8 mouse cellular contexts compared by ENCODE assay signal in genomic region chr8:72135446-72136301, GRCm38 (mm10). TPM values are rescaled to one million over a fixed set of nuclear protein-coding genes. Genes with fewer than 3 reads are reported as not detected.
A peak's percentile ranks its signal among the peaks of the same experiment; 100 is the strongest.
DNase-seq lines count a peak whose midpoint lies in the region; ATAC-seq lines count a peak whose summit lies in the region.

No protein-coding gene starts in this region.

- H3K4me3 ChIP-seq in lung, embryonic 15.5 days, result peak overlapping the region; percentile 86

- H3K9ac ChIP-seq in lung, embryonic 15.5 days, result peak overlapping the region; percentile 99

- H3K27me3 ChIP-seq in lung, embryonic 15.5 days, result no peaks in the 10 kb centered on the region

- peak overlapping the region; percentile 70 for H3K4me2 ChIP-seq in lung, embryonic 15.5 days

- peaks cover 34% of the 10 kb centered on the region for H3K4me1 ChIP-seq in lung, embryonic 15.5 days

- intact Hi-C loops in left cerebral cortex, postnatal 4 days (cut with DNase I), result no loop called here
- intact Hi-C loops in left cerebral cortex, postnatal 36 days (cut with DNase I), result no loop called here

- WGBS in lung, embryonic 15.5 days, result under 1% methylated on average over 44 of the region's 62 CpGs

- 0 out of 2 replicates have a peak, but pooled peaks have one; percentile 10 for ATAC-seq in common myeloid progenitor, adult 5-6 weeks (replicated peaks; ENCODE audit: low read depth, poor library complexity, severe bottlenecking)
- ATAC-seq in lung, embryonic 15.5 days (ENCODE audit: borderline replicate concordance, extremely low read depth, low FRiP score, low TSS enrichment), result peak; percentile 53
- ATAC-seq in neutrophil, adult 5-6 weeks (ENCODE audit: extremely low read depth, insufficient number of reproducible peaks, low FRiP score, poor library complexity, severe bottlenecking), result peak; percentile 29; the same call in 1 of the 2 replicates

- peak; percentile 61 for DNase-seq in left cerebral cortex, postnatal 4 days
- no peak for DNase-seq in left cerebral cortex, postnatal 36 days (ENCODE audit: low spot score in 2 of 2)
- peak; percentile 64 to 75 for DNase-seq in heart, adult 18-20 months
- peak; percentile 58 for DNase-seq in kidney, adult 18-20 months
- peak; percentile 45 for DNase-seq in urinary bladder, postnatal 14 days (ENCODE audit: low spot score)

- H3K36me3 ChIP-seq in lung, embryonic 15.5 days, result peaks cover 30% of the 10 kb centered on the region

- peak overlapping the region; percentile 100 for H3K27ac ChIP-seq in lung, embryonic 15.5 days

- H3K9me3 ChIP-seq in lung, embryonic 15.5 days, result no peaks in the 10 kb centered on the region

RNA-seq across cellular contexts. Expression of gene Tpm4, which starts 0.9 kb away (rescaled TPM):
- total RNA-seq in left cerebral cortex, postnatal 4 days (2021), result 10 to 100 TPM; 74.1 to 78.5 TPM
- total RNA-seq in left cerebral cortex, postnatal 36 days (2021), result 10 to 100 TPM; 24.4 to 28.2 TPM
- total RNA-seq in common myeloid progenitor, adult 5-6 weeks (2017), result 77.0 and 102 TPM in 2 replicates
- total RNA-seq in heart, adult 18-20 months (2021), result 100 to 1,000 TPM in 1 of 2 experiments, 10 to 100 TPM in 1; 89.1 to 107 TPM
- 896 and 923 TPM in 2 replicates for polyA plus RNA-seq in lung, embryonic 15.5 days (2015; fragmentation: Nextera tagmentation; extraction: Ambion mirVana)
- total RNA-seq in neutrophil, adult 5-6 weeks (2017), result 600 and 603 TPM in 2 replicates

RNA-seq across cellular contexts. Expression of gene Rab8a, which starts 25.3 kb away (rescaled TPM):
- total RNA-seq in left cerebral cortex, postnatal 4 days (2021), result 10 to 100 TPM; 49.6 to 55.4 TPM
- 10 to 100 TPM; 35.0 to 47.6 TPM for total RNA-seq in left cerebral cortex, postnatal 36 days (2021)
- total RNA-seq in common myeloid progenitor, adult 5-6 weeks (2017), result 275 and 303 TPM in 2 replicates
- 10 to 100 TPM; 20.0 to 25.1 TPM for total RNA-seq in heart, adult 18-20 months (2021)
- polyA plus RNA-seq in lung, embryonic 15.5 days (2015; fragmentation: Nextera tagmentation; extraction: Ambion mirVana), result 118 and 120 TPM in 2 replicates
- 510 and 563 TPM in 2 replicates for total RNA-seq in neutrophil, adult 5-6 weeks (2017)

RNA-seq across cellular contexts. Expression of gene Olfr374, which starts 28.8 kb away (rescaled TPM):
- under 1 TPM in 1 of 2 experiments, not detected in 1; 0.04 TPM for total RNA-seq in left cerebral cortex, postnatal 4 days (2021)
- not detected for total RNA-seq in left cerebral cortex, postnatal 36 days (2021)
- not detected in 2 replicates for total RNA-seq in common myeloid progenitor, adult 5-6 weeks (2017)
- total RNA-seq in heart, adult 18-20 months (2021), result not detected
- not detected in 2 replicates for polyA plus RNA-seq in lung, embryonic 15.5 days (2015; fragmentation: Nextera tagmentation; extraction: Ambion mirVana)
- total RNA-seq in neutrophil, adult 5-6 weeks (2017), result 0.12 TPM in 2 replicates

RNA-seq across cellular contexts. Expression of gene Olfr373, which starts 52.7 kb away (rescaled TPM):
- total RNA-seq in left cerebral cortex, postnatal 4 days (2021), result not detected
- not detected for total RNA-seq in left cerebral cortex, postnatal 36 days (2021)
- not detected in 2 replicates for total RNA-seq in common myeloid progenitor, adult 5-6 weeks (2017)
- not detected for total RNA-seq in heart, adult 18-20 months (2021)
- polyA plus RNA-seq in lung, embryonic 15.5 days (2015; fragmentation: Nextera tagmentation; extraction: Ambion mirVana), result not detected in 2 replicates
- total RNA-seq in neutrophil, adult 5-6 weeks (2017), result 0.61 TPM in 1 of 2 replicates, not detected in the other

RNA-seq across cellular contexts. Expression of gene Hsh2d, which starts 53.8 kb away (rescaled TPM):
- not detected for total RNA-seq in left cerebral cortex, postnatal 4 days (2021)
- total RNA-seq in left cerebral cortex, postnatal 36 days (2021), result not detected
- total RNA-seq in common myeloid progenitor, adult 5-6 weeks (2017), result 7.9 and 9.8 TPM in 2 replicates
- total RNA-seq in heart, adult 18-20 months (2021), result under 1 TPM in 1 of 2 experiments, not detected in 1; 0.51 TPM
- polyA plus RNA-seq in lung, embryonic 15.5 days (2015; fragmentation: Nextera tagmentation; extraction: Ambion mirVana), result 0.34 and 0.57 TPM in 2 replicates
- 38.6 and 47.4 TPM in 2 replicates for total RNA-seq in neutrophil, adult 5-6 weeks (2017)

Comparison
In these comparisons a context has a peak if more than half of its experiments do, and no peak if none do; other contexts are left out.
1. DNase-seq: peak in left cerebral cortex, postnatal 4 days (single experiment), heart, adult 18-20 months (2 of 2), kidney, adult 18-20 months (single experiment) and urinary bladder, postnatal 14 days (single experiment); none in left cerebral cortex, postnatal 36 days (0 of 2).
2. Peak in every context shown above with its lines, with median percentiles within 50 percentile points of each other: ATAC-seq.